Mouse (Mus musculus): ENCODE measurements around the gene Guk1. TPM values are rescaled to one million over a fixed set of nuclear protein-coding genes. Genes with fewer than 3 reads are reported as not detected.

Gene Guk1
- polyA plus RNA-seq, 1 experiment = 122 TPM

DNA sequence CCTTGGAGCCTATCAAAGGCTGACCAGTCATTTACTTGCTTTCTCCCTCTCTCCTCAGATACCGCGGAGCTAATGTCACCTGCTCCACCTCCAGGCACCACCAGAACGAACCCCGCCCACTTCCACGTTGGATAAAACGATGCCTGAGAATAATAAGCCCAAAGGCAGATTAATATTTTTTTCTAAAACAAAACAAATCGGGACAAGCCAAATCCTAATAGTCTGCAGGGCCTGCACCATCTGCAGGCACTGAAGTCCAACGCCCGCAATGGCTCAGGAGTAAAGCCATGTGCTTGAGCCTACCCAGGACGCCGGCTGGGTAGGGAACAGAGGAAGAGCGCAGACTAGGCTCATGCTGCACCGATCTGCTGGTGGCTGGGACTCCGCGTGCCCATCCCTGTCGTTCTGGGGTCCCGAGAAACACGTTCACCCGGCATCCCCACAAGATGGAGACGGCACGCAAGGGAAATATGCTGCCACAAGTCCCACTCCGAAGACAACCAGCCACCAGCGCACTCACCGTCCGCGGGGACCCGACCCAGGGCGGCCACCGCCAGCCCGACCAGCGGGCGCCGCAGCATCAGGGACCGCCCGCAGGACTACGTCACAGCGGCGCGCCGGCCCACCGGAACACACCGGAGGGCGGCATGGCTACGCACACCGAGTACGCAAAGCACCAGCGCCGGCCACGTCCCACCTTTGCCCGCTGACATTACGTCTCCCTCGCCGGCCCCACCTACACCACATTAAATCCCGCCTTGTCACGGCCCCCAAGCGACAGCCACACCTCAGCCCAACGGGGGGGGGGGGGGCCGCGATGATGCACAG is 567 bp downstream of the Guk1 start:
- no peaks in the 10 kb centered on the region; the same call in 1 of the 2 replicates for H3K4me1 ChIP-seq (ENCODE audit: control insufficient read depth, insufficient read depth, insufficient read length, low read length)
- H3K4me3 ChIP-seq (ENCODE audit: insufficient read depth, low read depth, low read length) = peak overlapping the region; percentile 91
- H3K27ac ChIP-seq (replicated peaks; ENCODE audit: low read depth, low read length) = peak overlapping the region; percentile 84

DNA sequence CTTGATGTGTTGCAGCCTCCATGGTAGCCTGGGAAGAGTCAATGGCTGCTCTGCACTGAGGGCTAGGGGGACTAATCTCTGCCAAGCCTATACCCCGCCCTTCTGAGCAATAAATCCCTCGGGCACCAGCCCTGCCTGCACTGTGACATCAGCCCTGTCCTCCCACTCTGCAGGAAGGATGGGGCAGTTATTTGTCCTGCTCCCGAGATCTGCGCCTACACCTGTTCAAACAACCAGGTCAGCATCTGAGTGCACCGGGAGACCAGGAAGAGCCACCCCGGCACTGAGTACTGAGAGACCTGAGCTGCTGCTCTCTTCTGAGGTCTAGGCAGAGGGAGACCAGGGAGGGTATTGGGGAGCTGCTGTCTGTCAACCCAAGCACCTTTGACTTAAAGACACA is 4.3 kb downstream of the Guk1 start:
- Histone ChIP-seq H3K4me3 (ENCODE audit: insufficient read depth, low read depth, low read length) (no peak overlapping the region), H3K27ac (replicated peaks; ENCODE audit: low read depth, low read length) (no peak overlapping the region), H3K4me1 (ENCODE audit: control insufficient read depth, insufficient read depth, insufficient read length, low read length) (no peaks in the 10 kb centered on the region; the same call in none of the 2 replicates)

DNA sequence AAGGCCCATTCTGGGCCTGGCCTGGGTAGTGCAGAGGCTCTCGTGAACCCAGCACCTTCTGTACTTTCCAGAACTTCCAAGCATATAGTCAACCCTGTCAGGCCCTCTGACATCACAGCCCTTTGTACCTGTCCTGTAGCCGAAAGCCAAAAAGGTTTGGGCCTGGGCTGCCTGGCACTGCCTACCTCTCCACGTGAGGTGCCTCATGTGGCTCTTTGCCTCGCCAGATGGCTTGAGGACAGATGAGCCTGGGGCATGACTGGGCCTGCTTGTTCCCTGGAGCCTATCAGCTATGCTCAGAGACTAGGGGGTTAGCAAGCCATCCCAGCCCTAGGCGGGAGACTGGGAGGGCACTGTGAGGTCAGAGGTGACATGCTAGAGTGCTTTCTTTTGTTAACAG is 6.5 kb downstream of the Guk1 start:
- H3K27ac ChIP-seq (replicated peaks; ENCODE audit: low read depth, low read length) = no peak overlapping the region
- H3K4me1 ChIP-seq (ENCODE audit: control insufficient read depth, insufficient read depth, insufficient read length, low read length) = no peaks in the 10 kb centered on the region; the same call in 1 of the 2 replicates
- no peak overlapping the region for H3K4me3 ChIP-seq (ENCODE audit: insufficient read depth, low read depth, low read length)

DNA sequence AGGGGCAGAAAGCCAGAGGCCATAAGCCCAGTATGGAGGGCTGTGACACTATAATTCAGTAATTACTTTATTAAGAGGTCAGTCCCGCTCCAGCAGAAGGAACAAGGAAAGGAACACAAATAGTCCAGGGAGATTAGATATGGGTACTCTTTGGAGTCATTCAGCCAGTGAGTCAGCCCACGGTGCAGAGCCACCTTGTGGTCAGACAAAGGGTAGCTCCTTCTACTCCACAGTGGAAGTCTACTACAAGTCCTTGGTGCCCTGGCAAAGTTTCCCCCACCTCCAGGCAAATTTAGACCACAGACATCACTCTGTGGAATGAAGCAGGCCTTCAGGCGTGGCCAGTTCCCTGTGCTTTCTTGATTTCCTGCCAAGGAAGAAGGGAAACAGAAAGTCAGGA is 8.2 kb downstream of the Guk1 start:
- H3K27ac ChIP-seq (replicated peaks; ENCODE audit: low read depth, low read length) = no peak overlapping the region
- H3K4me1 ChIP-seq (ENCODE audit: control insufficient read depth, insufficient read depth, insufficient read length, low read length) = no peaks in the 10 kb centered on the region; the same call in 1 of the 2 replicates
- no peak overlapping the region for H3K4me3 ChIP-seq (ENCODE audit: insufficient read depth, low read depth, low read length)

DNA sequence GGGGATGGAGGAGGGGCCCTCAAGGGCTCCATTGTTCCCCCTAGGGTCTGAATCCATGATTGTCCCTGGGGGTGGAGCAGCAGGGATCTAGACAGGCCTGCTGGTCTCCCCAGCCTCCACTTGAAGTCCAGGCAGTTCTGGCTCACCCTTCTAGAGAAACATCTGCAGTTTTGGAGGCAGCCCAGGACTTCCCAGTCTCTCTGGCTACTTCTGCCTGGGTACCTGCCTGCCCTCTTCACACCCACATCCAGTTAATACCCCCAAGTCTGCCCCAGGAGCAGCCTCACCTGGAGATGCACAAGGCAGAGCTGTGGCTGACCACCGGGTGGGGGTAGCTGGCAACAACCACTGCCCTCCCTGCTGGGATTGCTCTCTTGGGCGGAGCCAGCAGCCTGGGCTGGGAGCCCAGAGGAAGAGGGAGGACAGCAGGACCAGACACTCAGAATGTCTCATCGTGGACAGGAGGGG is 9.1 kb downstream of the Guk1 start, which contains the start of gene Gjc2:
Gjc2 (minus strand) TSS at position 350 of the 468 bp plus-strand sequence.
- H3K4me1 ChIP-seq (ENCODE audit: control insufficient read depth, insufficient read depth, insufficient read length, low read length) = no peaks in the 10 kb centered on the region; the same call in 1 of the 2 replicates
- H3K27ac ChIP-seq (replicated peaks; ENCODE audit: low read depth, low read length) = no peak within 1 kb of the TSS
- no peak within 1 kb of the TSS for H3K4me3 ChIP-seq (ENCODE audit: insufficient read depth, low read depth, low read length)

DNA sequence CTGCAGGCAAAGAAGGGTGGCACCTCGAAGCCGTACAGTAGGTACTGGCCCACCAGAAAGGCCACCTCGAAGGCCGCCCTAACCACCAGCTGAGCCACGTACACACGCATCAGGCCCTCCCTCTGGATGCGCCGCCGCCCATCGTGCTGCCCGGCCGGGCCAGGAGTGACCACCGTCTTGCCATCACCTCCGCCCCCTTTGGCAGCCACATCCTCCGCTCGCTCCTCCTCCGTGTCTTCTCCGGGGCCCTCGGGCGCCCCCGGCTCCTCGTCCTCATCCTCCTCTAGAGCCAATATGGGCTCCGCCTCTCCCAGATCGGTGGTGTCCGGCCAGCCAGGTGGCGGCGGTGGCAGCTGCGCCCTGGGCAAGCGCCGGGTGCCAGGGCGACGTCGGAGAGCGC is 15.1 kb downstream of the Guk1 start:
- Histone ChIP-seq H3K4me3 (ENCODE audit: insufficient read depth, low read depth, low read length) (no peak overlapping the region), H3K27ac (replicated peaks; ENCODE audit: low read depth, low read length) (no peak overlapping the region), H3K4me1 (ENCODE audit: control insufficient read depth, insufficient read depth, insufficient read length, low read length) (no peaks in the 10 kb centered on the region)

DNA sequence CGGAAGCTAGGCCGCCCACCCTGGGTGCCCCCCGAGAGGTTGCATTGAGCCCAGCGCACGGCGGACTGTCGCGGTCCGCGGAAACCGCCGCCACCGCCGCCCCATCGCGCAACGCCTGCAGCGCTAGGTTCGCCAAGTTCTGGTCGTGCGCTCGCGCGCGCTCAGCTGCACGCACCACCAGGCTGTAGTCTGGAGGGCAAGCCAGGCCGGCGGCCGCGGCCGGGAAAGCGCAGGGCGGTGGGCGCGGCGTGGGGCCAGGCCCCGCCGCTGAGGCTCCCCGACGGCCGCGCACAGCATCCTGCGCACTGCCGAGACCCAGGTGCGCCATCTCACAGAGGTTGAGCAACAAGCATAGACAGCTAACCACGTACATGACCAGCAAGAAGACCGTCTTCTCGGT is 15.5 kb downstream of the Guk1 start:
- Histone ChIP-seq H3K4me3 (ENCODE audit: insufficient read depth, low read depth, low read length) (no peak overlapping the region), H3K27ac (replicated peaks; ENCODE audit: low read depth, low read length) (no peak overlapping the region), H3K4me1 (ENCODE audit: control insufficient read depth, insufficient read depth, insufficient read length, low read length) (no peaks in the 10 kb centered on the region)

DNA sequence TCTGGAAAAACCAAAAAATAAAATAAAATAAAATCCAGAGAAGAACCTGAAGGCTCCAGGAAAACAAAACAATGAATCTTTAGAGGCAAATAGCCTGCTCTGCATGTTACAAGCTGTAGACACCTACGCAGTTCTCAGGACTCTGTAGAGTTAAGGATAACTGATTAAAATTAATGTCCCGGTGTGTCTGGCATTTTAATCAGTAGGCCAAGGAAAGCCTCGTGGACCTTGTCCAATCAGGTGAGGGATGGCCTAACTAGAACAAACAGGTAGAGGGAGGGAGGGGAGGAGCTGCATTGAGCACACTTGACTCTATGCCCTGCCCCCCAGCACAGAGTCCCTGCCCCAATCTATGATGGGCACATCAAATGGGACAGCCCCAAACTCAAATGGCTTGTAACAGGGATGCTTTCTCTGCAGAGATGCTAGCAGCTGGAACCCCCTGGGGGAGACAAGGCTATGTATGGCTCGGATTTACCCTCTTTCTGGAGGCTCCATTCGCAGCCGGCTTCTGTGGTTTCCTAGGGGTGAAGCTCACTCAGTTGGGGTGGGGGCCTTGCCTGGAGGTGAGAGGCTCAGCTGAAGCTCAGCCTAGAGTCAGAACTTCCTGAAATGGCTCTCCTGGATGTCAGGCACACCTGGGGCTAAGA is 17.7 kb downstream of the Guk1 start:
- H3K4me3 ChIP-seq (ENCODE audit: insufficient read depth, low read depth, low read length) = no peak overlapping the region
- no peak overlapping the region for H3K27ac ChIP-seq (replicated peaks; ENCODE audit: low read depth, low read length)
- no peaks in the 10 kb centered on the region for H3K4me1 ChIP-seq (ENCODE audit: control insufficient read depth, insufficient read depth, insufficient read length, low read length)

DNA sequence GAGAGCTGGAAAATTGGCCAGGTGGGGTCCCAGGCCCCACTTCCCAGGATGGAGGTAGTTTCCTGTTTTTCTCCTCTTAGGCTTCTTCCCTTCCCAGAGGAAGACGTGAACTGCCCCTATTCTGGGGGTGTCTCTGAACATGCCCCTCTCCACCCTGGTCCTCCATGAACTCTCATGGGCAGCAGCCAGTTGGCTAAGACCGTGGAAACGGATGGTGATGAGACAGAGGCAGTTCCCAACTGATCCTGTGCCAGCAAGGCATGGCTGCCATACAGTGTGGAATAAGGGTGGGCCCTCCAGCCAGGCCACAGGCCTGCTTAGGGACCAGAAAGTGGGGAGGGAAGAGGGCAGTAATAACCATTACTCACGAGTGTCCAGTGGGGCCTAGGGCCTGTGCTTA is 21.5 kb downstream of the Guk1 start:
- Histone ChIP-seq H3K4me3 (ENCODE audit: insufficient read depth, low read depth, low read length) (no peak overlapping the region), H3K27ac (replicated peaks; ENCODE audit: low read depth, low read length) (no peak overlapping the region), H3K4me1 (ENCODE audit: control insufficient read depth, insufficient read depth, insufficient read length, low read length) (no peaks in the 10 kb centered on the region)

DNA sequence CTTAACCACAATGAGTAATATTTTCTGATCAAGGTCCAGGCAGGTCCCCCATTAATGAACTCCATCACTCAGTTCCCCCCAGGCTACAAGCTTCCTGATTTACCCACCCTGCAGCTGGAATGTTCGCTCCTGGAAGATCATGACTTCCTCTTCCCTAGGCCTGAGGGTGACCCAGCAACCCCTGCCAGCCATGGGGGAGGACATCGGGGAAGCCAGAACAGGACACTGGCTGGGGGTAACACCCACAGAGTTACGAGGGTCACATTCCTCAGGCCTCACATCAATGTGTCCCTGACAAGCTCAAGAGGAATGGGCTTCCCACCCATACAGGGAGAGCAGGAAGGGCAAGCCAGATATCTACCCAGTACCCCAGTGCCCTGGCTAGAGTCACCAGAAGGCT is 22.2 kb downstream of the Guk1 start:
- H3K4me1 ChIP-seq (ENCODE audit: control insufficient read depth, insufficient read depth, insufficient read length, low read length) = no peaks in the 10 kb centered on the region
- no peak overlapping the region for H3K27ac ChIP-seq (replicated peaks; ENCODE audit: low read depth, low read length)
- no peak overlapping the region for H3K4me3 ChIP-seq (ENCODE audit: insufficient read depth, low read depth, low read length)

DNA sequence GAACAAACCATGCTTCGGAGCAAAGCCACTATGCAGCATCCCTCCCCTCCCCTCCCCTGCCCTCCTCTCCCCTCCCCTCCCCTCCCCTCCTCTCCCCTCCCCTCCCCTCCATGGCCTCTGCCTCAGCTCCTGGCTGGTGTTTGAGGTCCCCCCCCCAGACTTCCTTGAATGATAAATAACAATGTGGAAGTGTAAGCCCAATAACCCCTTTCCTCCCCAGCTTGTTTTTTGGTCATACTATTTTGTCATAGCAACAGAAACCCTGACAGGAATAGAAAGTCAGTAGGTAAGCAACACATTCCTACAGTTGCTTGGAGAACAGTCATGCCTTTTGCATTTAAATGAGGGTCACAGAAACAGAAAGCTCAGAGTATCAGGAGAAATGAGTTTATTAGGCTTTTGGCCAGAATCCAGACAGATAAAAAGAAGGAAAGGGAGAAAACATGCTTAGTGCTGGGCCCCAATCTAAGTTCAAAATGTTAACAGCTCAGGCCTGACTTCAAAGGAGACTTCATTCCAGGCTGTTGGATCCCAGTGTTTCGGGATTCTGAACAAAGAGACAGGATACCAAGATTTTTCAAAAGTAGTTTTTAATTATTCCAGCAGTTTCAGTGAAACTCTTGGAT is 26.3 kb downstream of the Guk1 start:
- H3K4me3 ChIP-seq (ENCODE audit: insufficient read depth, low read depth, low read length) = no peak overlapping the region
- H3K27ac ChIP-seq (replicated peaks; ENCODE audit: low read depth, low read length) = no peak overlapping the region
- H3K4me1 ChIP-seq (ENCODE audit: control insufficient read depth, insufficient read depth, insufficient read length, low read length) = peaks cover 12% of the 10 kb centered on the region

DNA sequence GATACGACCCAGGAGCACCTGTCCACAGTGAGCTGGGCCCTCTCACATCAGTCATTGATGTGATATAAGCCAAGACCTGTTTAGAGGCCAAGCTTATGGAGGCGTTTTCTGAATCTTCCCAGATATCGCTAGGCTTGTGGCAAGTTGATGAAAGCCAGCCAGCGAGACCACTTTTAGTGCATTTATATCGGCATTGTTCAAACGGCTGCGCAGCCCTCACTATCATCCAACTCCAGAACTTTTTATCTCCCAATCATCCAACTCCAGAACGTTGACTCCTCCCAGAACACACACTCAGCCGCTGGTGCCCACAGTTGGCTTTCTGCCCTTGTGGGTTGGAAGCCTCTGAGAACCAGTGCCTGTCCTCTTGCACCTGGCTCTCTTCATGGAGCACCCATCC is 27.6 kb downstream of the Guk1 start:
- Histone ChIP-seq H3K27ac (replicated peaks; ENCODE audit: low read depth, low read length) (peak overlapping the region; percentile 100), H3K4me3 (ENCODE audit: insufficient read depth, low read depth, low read length) (peak overlapping the region; percentile 90; the same call in 1 of the 2 replicates), H3K4me1 (ENCODE audit: control insufficient read depth, insufficient read depth, insufficient read length, low read length) (peaks cover 12% of the 10 kb centered on the region)

DNA sequence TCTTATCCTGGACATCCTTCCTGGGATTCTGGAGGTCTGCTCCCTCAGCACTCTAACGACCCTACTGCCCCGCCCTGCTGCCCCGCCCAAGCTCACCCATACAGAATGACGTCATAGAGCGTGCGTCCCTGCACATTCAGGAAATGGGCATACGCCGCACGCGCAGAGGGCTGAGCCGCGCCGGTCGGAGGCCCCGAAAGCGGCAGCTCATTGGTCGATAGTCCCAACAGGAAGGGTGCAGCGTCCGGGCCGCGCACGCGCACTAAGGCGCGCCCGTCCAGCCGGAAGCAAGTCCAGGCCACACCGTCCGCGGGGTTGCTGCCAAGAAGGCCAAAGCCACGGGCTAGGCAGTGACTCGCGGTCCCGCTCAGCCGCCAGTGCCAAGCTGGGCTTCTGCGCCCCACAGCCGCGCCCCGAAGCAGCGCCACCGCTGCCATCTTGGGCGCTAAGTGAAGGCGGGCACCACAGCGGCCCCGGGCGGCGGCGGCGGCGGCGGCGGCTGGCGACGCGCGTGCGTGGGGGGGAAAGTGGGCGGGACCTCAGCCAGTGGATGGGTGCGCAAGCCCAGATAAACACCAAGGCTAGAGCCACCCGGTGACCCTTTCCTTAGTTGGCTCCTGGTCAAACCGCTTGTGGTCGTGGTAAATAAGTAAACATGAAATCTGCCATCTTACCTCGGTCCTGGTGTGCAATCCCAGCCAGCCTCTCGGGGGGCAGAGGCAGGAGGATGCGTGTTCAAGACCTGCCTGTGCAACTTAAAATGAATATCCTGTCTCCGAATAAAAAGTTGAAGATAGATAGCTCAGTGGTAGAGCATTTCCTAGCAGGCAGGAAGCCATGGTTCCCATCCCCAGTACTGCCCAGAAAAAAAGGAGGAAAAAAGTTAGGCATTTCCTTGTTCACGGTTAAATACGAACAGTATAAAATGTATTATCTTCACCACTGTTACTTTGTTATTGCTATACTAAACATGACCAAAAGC is 28.5 kb downstream of the Guk1 start, which contains the start of gene Iba57:
Iba57 (minus strand) TSS at position 485 of the 982 bp plus-strand sequence.
- H3K4me3 ChIP-seq (ENCODE audit: insufficient read depth, low read depth, low read length) = peak within 1 kb of the TSS; percentile 90
- H3K27ac ChIP-seq (replicated peaks; ENCODE audit: low read depth, low read length) = peak within 1 kb of the TSS; percentile 100
- peaks cover 12% of the 10 kb centered on the region for H3K4me1 ChIP-seq (ENCODE audit: control insufficient read depth, insufficient read depth, insufficient read length, low read length)

DNA sequence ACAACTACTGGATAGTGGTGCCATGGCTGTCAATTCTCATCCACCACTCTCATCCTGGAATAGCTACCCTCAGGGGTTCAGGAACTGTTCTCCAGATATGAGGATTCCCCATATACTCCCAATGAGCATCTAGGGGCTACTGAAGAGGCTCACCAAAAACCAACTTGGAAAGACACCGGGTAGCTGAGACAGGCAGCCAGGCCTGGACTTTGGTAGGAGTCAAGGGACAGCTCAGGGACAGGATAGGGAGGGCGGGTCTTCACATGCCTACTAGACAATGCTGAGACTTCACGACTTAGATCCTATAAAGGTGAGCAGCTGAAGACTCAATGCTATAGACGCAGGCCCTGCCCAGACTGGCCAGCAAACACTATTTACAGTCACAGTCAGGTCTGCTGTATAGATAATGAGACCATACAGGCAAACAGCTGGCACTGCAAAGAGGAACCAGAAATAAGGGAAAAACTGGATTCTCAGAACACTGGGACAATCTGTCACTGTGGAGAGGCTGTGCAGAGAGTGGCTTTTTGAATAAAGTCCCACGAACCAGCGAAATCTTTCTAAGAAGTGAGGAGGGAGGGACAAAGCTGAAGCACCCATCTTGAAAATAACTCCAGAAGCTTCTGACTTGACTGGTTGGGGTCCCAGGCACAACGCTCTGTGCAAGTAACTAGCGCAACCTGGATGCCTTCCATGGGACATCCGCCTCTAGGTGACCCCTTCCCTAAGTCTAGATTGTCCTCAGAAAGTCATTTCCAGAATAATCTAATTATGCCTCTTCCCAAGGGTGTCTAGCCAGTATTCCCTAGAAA is 29.4 kb downstream of the Guk1 start:
- Histone ChIP-seq H3K4me1 (ENCODE audit: control insufficient read depth, insufficient read depth, insufficient read length, low read length) (peaks cover 12% of the 10 kb centered on the region), H3K4me3 (ENCODE audit: insufficient read depth, low read depth, low read length) (peak overlapping the region; percentile 53), H3K27ac (replicated peaks; ENCODE audit: low read depth, low read length) (peak overlapping the region; percentile 76)
